Mouse (Mus musculus): ENCODE measurements around the gene Lpxn. TPM values are rescaled to one million over a fixed set of nuclear protein-coding genes. Genes with fewer than 3 reads are reported as not detected.

Lpxn gene
- polyA plus RNA-seq, 1 experiment from 2014 or later: 0.98 TPM

Other genes with a start within 250 kb of the Lpxn start
- not detected in 2 replicates for gene Gm4952, start 196.2 kb upstream of the Lpxn start, polyA plus RNA-seq (2016; fragmentation: Nextera tagmentation; extraction: Ambion mirVana)
- gene Glyat, start 162.9 kb upstream of the Lpxn start, polyA plus RNA-seq (2016; fragmentation: Nextera tagmentation; extraction: Ambion mirVana): not detected in 2 replicates
- gene Olfr1442, start 125.8 kb upstream of the Lpxn start, polyA plus RNA-seq (2016; fragmentation: Nextera tagmentation; extraction: Ambion mirVana): not detected in 2 replicates
- gene Olfr1443, start 118.1 kb upstream of the Lpxn start, polyA plus RNA-seq (2016; fragmentation: Nextera tagmentation; extraction: Ambion mirVana): not detected in 2 replicates
- gene Keg1, start 100.4 kb upstream of the Lpxn start, polyA plus RNA-seq (2016; fragmentation: Nextera tagmentation; extraction: Ambion mirVana): not detected in 2 replicates
- 1.7 and 2.3 TPM in 2 replicates for gene Cntf, start 30.6 kb upstream of the Lpxn start, polyA plus RNA-seq (2016; fragmentation: Nextera tagmentation; extraction: Ambion mirVana)
- 16.5 and 17.1 TPM in 2 replicates for gene Zfp91, start 67 bp upstream of the Lpxn start, polyA plus RNA-seq (2016; fragmentation: Nextera tagmentation; extraction: Ambion mirVana)
- gene Gm5244, start 50.5 kb downstream of the Lpxn start, polyA plus RNA-seq (2016; fragmentation: Nextera tagmentation; extraction: Ambion mirVana): not detected in 2 replicates
- not detected in 2 replicates for gene Olfr1444, start 61.1 kb downstream of the Lpxn start, polyA plus RNA-seq (2016; fragmentation: Nextera tagmentation; extraction: Ambion mirVana)
- gene Olfr1445, start 87.7 kb downstream of the Lpxn start, polyA plus RNA-seq (2016; fragmentation: Nextera tagmentation; extraction: Ambion mirVana): not detected in 2 replicates
- gene Olfr1446, start 97.3 kb downstream of the Lpxn start, polyA plus RNA-seq (2016; fragmentation: Nextera tagmentation; extraction: Ambion mirVana): not detected in 2 replicates
- gene Olfr1447, start 107.5 kb downstream of the Lpxn start, polyA plus RNA-seq (2016; fragmentation: Nextera tagmentation; extraction: Ambion mirVana): not detected in 2 replicates
- gene Olfr1448, start 128.2 kb downstream of the Lpxn start, polyA plus RNA-seq (2016; fragmentation: Nextera tagmentation; extraction: Ambion mirVana): not detected in 2 replicates
- gene Olfr1449, start 134.6 kb downstream of the Lpxn start, polyA plus RNA-seq (2016; fragmentation: Nextera tagmentation; extraction: Ambion mirVana): not detected in 2 replicates
- not detected in 2 replicates for gene Olfr1450, start 154.1 kb downstream of the Lpxn start, polyA plus RNA-seq (2016; fragmentation: Nextera tagmentation; extraction: Ambion mirVana)
- not detected in 2 replicates for gene Olfr1451, start 198.8 kb downstream of the Lpxn start, polyA plus RNA-seq (2016; fragmentation: Nextera tagmentation; extraction: Ambion mirVana)
- not detected in 2 replicates for gene Olfr1453, start 232.1 kb downstream of the Lpxn start, polyA plus RNA-seq (2016; fragmentation: Nextera tagmentation; extraction: Ambion mirVana)